Comparison of ENCODE assay signal across 35 mouse cellular contexts in genomic region chr13:96532176-96532575, GRCm38 (mm10). TPM values are rescaled to one million over a fixed set of nuclear protein-coding genes. Genes with fewer than 3 reads are reported as not detected.
DNase-seq lines count a peak whose midpoint lies in the region; ATAC-seq and TF ChIP-seq lines count a peak whose summit lies in the region.
"Had no signal": no experiment of that assay in that cellular context is flagged by ENCODE, and none has a peak within 500 bp of the region (broad histone marks: within the 10 kb centered on the region; RNA-seq: fewer than 3 reads in every experiment).

No protein-coding gene starts in this region.

- H3K9me3 ChIP-seq in kidney, embryonic 14.5 days (ENCODE audit: control insufficient read depth, low read length): no peaks in the 10 kb centered on the region
- H3K9me3 ChIP-seq: embryonic facial prominence, embryonic 10.5 days; embryonic facial prominence, embryonic 15.5 days; G1E; heart, embryonic 13.5 days; hindbrain, embryonic 15.5 days; limb, embryonic 13.5 days; liver, embryonic 13.5 days; midbrain, embryonic 13.5 days; neural tube, embryonic 13.5 days had no signal

- H3K4me1 ChIP-seq in kidney, embryonic 14.5 days (ENCODE audit: control insufficient read depth, insufficient read depth, low read length): no peaks in the 10 kb centered on the region
- H3K4me1 ChIP-seq in liver, adult 2 months (ENCODE audit: control insufficient read depth, insufficient read depth, low read length): peaks cover 4% of the 10 kb centered on the region; the same call in 1 of the 2 replicates
- H3K4me1 ChIP-seq: hindbrain, embryonic 15.5 days; limb, embryonic 13.5 days; midbrain, embryonic 13.5 days; neural tube, embryonic 13.5 days had no signal

- TF ChIP-seq POLR2A in liver, adult 2 months (IDR thresholded peaks at IDR 0.05; ENCODE audit: extremely low read depth, insufficient read depth, low read length): no peak

- H3K36me3 ChIP-seq in kidney, embryonic 14.5 days (ENCODE audit: control insufficient read depth, insufficient read depth, low read length): no peaks in the 10 kb centered on the region
- H3K36me3 ChIP-seq in liver, adult 2 months (ENCODE audit: control insufficient read depth, insufficient read depth, low read length): no peaks in the 10 kb centered on the region
- H3K36me3 ChIP-seq: hindbrain, embryonic 15.5 days; limb, embryonic 13.5 days; midbrain, embryonic 13.5 days; neural tube, embryonic 13.5 days had no signal

- H3K27ac ChIP-seq in kidney, embryonic 14.5 days (ENCODE audit: low read depth, low read length): no peak overlapping the region
- no peak overlapping the region for H3K27ac ChIP-seq in liver, adult 2 months (replicated peaks; ENCODE audit: insufficient read depth, low read depth, low read length)
- H3K27ac ChIP-seq: embryonic facial prominence, embryonic 10.5 days; embryonic facial prominence, embryonic 15.5 days; heart, embryonic 13.5 days; hindbrain, embryonic 15.5 days; kidney, postnatal 0 days; limb, embryonic 13.5 days; liver, embryonic 13.5 days; macrophage; midbrain, embryonic 13.5 days; neural tube, embryonic 13.5 days had no signal

- H3K27me3 ChIP-seq in kidney, embryonic 14.5 days (ENCODE audit: control insufficient read depth, insufficient read depth, low read length): no peaks in the 10 kb centered on the region
- no peaks in the 10 kb centered on the region for H3K27me3 ChIP-seq in liver, adult 2 months (ENCODE audit: control insufficient read depth, insufficient read depth, low read length)
- H3K27me3 ChIP-seq: embryonic facial prominence, embryonic 15.5 days; heart, embryonic 13.5 days; hindbrain, embryonic 15.5 days; limb, embryonic 13.5 days; liver, embryonic 13.5 days; midbrain, embryonic 13.5 days; neural tube, embryonic 13.5 days had no signal

- H3K9ac ChIP-seq in kidney, embryonic 14.5 days (ENCODE audit: low read depth, low read length): no peak overlapping the region
- no peak overlapping the region for H3K9ac ChIP-seq in liver, adult 2 months (ENCODE audit: low read depth, low read length)
- H3K9ac ChIP-seq: embryonic facial prominence, embryonic 15.5 days; heart, embryonic 13.5 days; hindbrain, embryonic 15.5 days; limb, embryonic 13.5 days; liver, embryonic 13.5 days; midbrain, embryonic 13.5 days; neural tube, embryonic 13.5 days had no signal

- no peak for TF ChIP-seq CTCF in liver, adult 2 months (IDR thresholded peaks at IDR 0.05; ENCODE audit: low read depth, low read length)

- no peak overlapping the region for H3K4me3 ChIP-seq in kidney, embryonic 14.5 days (ENCODE audit: low read length)
- no peak overlapping the region for H3K4me3 ChIP-seq in liver, adult 2 months (ENCODE audit: insufficient read depth, low read depth, low read length)
- H3K4me3 ChIP-seq: embryonic facial prominence, embryonic 10.5 days; embryonic facial prominence, embryonic 15.5 days; heart, embryonic 13.5 days; hindbrain, embryonic 15.5 days; limb, embryonic 13.5 days; liver, embryonic 13.5 days; midbrain, embryonic 13.5 days; neural tube, embryonic 13.5 days had no signal

- peaks cover 11% of the 10 kb centered on the region; the same call in 1 of the 2 replicates for H3K79me2 ChIP-seq in liver, adult 2 months (ENCODE audit: control insufficient read depth, insufficient read depth, low read length)

- no peak for ATAC-seq in kidney, embryonic 14.5 days (ENCODE audit: low FRiP score, low TSS enrichment)
- ATAC-seq: forebrain, embryonic 14.5 days; midbrain, embryonic 13.5 days had no signal

- 91% methylated on average over 6 of the region's 6 CpGs for WGBS in kidney, embryonic 14.5 days
- 73% methylated on average over 6 of the region's 6 CpGs for whole genome bisulfite sequencing in liver, adult 2 months

- DNase-seq in cerebellum, postnatal 14 days: peak; percentile 25 to 26
- no peak for DNase-seq in cerebellum, adult 11 months
- peak; percentile 25 for DNase-seq in kidney, adult 18-20 months
- DNase-seq in liver, adult 2 months (ENCODE audit: extremely low read depth, low read depth, low spot score): peak; percentile 39
- no peak for DNase-seq in liver
- no peak for DNase-seq in lung, adult 18-20 months
- DNase-seq: adrenal gland, postnatal 10 days; cerebellum, adult 11-12 months; cerebellum, adult 9-11 months; heart, postnatal 10 days; liver, embryonic 13.5 days; lung, adult 2 months; lung, postnatal 10 days; right cerebral cortex, postnatal 4 days had no signal

- H3K4me2 ChIP-seq in kidney, embryonic 14.5 days (replicated peaks; ENCODE audit: low read depth, low read length): no peak overlapping the region
- H3K4me2 ChIP-seq: embryonic facial prominence, embryonic 15.5 days; heart, embryonic 13.5 days; hindbrain, embryonic 15.5 days; limb, embryonic 13.5 days; liver, embryonic 13.5 days; midbrain, embryonic 13.5 days; neural tube, embryonic 13.5 days had no signal

RNA-seq across cellular contexts. Expression of gene Polk, which starts 10.2 kb away (rescaled TPM):
- polyA plus RNA-seq in kidney, embryonic 14.5 days (2014; fragmentation: Nextera tagmentation; extraction: Ambion mirVana): 5.4 and 10.8 TPM in 2 replicates
- total RNA-seq in liver, adult 2 months (2014; rRNA removed): 4.9 and 6.5 TPM in 2 replicates
- polyA plus RNA-seq in liver, adult 2 months (2012; rRNA removed): 0.56 and 0.75 TPM in 2 replicates

RNA-seq across cellular contexts. Expression of gene Col4a3bp, which starts 10.2 kb away (rescaled TPM):
- 8.4 and 13.4 TPM in 2 replicates for polyA plus RNA-seq in kidney, embryonic 14.5 days (2014; fragmentation: Nextera tagmentation; extraction: Ambion mirVana)
- total RNA-seq in liver, adult 2 months (2014; rRNA removed): 29.9 and 45.8 TPM in 2 replicates
- polyA plus RNA-seq in liver, adult 2 months (2012; rRNA removed): 5.7 and 8.1 TPM in 2 replicates

RNA-seq across cellular contexts. Expression of gene Gm17622, which starts 41.6 kb away (rescaled TPM):
- polyA plus RNA-seq in kidney, embryonic 14.5 days (2014; fragmentation: Nextera tagmentation; extraction: Ambion mirVana): not detected in 2 replicates
- total RNA-seq in liver, adult 2 months (2014; rRNA removed): not detected in 2 replicates
- not detected in 2 replicates for polyA plus RNA-seq in liver, adult 2 months (2012; rRNA removed)
- total RNA-seq: adrenal gland, postnatal 10 days; G1E; heart, adult 8-10 months; heart, postnatal 10 days; hematopoietic stem cell, adult 5-6 weeks; layer of hippocampus, adult 8-10 months; layer of hippocampus, postnatal 25 days; left cerebral cortex, adult 8-10 months; left cerebral cortex, postnatal 36 days; megakaryocyte-erythroid progenitor cell, adult 5-6 weeks had no signal
- polyA plus RNA-seq: embryonic facial prominence, embryonic 10.5 days; embryonic facial prominence, embryonic 15.5 days; forebrain, embryonic 14.5 days; G1E; gonadal fat pad, adult 2 months; heart, embryonic 13.5 days; hindbrain, embryonic 15.5 days; intestine, embryonic 14.5 days; kidney, postnatal 0 days; limb, embryonic 13.5 days; liver, embryonic 13.5 days; lung, adult 2 months; macrophage; midbrain, embryonic 13.5 days; neural tube, embryonic 13.5 days had no signal

Comparison
In these comparisons a context has a peak if more than half of its experiments do, and no peak if none do; other contexts are left out.
1. DNase-seq: peak in cerebellum, postnatal 14 days (2 of 2), kidney, adult 18-20 months (single experiment) and liver, adult 2 months (single experiment); none in cerebellum, adult 11 months (single experiment), liver (single experiment) and lung, adult 18-20 months (0 of 2).